Mouse (Mus musculus): ENCODE data around the gene Sox1.

Sox1 gene

DNA sequence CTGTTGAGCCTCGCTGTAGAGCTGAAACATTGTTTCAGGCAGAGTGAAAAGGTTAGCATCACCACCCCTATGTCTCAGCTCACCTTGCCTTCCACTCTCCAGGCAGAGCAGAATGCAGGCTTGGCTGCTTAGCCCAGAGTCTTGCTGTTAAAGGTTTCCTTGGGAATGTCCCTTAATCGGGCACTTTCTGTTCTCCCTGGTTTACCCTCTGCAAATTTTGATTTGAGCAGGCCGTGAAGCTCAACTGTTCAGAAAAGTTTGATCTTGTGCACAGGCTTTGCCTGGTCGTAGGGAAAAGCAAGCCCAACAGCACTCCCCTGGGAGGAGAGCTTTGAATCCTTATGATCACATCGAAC is 6.0 kb upstream of the Sox1 start:
- peak in 1 of 2 experiments; percentile 32 for DNase-seq (ENCODE audit: low spot score in 2 of 2)

DNA sequence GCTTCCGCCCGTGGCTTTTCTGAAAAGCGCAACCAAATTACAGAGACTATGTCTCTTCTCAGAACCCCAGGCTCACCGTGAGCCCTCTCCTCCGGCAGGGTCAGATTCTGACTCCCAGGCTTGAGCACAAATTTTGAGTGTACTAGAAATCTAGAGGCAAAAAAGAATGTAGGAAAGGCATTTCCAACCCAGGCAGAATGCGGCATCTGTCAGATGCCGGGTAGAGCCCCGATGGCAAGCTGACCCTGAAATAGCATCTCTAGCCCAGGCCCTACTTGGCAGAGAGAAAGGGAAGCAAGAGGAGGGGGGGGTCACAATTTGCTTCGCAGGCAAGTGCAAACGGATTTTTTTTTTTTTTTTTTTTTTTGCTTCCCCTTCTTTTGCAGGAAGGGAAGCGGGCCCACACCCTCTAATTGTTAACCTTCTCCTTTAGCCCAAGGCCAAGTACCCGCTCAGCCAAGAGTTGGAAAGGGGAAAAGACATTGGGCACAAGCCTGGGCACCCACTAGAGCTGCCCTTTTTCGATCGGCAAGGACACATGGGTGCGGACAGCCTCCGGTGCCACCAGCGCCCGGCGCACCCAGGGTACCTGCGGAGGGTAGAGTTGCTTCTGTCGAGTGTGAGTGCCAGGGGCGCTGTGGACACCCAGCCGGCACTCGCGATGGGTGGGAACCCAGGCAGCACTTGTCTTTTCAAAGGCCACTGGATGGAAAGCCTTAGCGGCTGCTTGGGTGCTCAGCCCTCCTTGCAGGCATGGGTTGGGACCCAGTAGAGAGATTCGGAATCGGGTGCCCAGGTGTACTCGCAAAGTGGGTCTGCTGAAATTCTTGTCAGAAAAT is 5.1 kb upstream of the Sox1 start:
- peak in 1 of 2 experiments; percentile 56 for DNase-seq (ENCODE audit: low spot score in 2 of 2)

DNA sequence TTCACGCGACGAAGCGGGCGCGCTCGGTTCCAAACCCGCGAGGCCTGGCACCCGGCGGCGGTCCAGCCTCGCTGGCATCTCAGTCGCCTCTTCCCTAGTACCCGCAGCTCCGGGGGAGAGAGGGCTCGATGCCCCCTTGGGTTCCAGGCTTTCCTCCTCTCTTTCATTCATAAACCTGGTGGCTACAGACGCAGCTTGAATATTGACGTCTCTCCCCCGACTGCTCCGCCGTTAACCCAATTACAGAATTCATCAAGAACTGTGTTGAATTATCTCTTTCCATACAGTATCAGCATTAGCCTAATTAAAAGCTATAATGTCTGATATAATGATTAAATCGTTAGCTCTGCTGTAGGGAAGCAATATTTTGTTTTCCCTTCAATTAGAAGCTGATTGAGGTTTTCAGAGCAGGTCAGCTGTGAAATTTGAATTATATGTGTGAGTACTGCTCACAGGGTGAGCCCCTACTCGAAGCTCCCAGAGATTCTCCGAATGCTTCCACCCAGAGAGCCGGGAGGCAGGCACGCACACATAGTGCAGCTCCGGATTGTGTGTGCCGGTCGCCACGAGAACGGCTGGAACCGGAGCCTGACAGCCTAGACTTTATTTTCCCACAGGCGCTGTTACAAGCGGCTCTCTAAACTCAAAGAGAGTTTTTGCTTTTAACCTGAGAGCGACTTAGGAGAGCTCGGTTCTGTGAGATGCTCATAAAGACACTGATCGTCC is 4.3 kb upstream of the Sox1 start:
- DNase-seq (ENCODE audit: low spot score in 2 of 2): peak in 1 of 2 experiments; percentile 56

DNA sequence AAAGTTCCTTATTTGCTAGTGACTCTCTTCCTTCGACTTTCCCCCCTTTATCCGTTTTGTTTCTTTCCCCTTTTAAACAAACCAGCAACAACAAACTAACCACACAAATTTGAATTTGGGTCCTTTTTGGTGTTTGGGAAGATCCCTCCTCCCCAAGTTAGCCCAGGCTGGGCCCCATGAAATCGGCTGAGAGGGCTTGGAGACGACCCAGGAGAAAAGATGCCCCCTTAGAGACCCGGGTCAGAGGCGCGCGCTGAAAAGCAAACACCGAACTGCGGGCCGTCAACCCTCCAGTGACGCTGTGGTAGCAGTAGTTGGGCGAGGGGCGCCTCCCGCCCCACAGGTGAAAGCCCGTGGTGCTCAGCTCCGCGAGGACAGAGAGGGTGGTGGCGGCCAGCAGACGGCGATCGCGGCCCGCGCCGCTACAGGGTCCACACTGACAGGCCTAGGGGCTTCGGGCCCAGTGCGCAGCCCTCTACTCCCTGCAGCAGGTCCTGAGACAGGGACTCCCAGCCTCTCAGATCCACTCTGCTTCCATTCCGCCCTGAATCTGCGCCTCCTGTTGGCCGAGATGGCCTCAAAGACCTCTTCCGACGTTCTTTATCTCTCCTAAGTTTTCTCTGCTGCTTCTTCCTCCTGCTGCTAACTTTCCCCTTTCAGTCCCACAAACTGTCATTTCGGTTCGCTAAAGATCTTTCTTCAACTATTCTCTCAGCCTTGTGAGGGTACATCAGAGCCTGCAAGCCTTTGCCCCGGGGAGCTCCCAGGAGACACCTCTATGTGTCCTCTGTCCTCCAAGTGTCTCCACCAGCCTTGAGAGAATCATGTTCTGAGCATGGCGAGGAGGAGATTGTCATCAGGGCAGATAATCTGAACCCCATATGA is 3.5 kb upstream of the Sox1 start:
- DNase-seq (ENCODE audit: low spot score in 2 of 2): peak in 1 of 2 experiments; percentile 50

DNA sequence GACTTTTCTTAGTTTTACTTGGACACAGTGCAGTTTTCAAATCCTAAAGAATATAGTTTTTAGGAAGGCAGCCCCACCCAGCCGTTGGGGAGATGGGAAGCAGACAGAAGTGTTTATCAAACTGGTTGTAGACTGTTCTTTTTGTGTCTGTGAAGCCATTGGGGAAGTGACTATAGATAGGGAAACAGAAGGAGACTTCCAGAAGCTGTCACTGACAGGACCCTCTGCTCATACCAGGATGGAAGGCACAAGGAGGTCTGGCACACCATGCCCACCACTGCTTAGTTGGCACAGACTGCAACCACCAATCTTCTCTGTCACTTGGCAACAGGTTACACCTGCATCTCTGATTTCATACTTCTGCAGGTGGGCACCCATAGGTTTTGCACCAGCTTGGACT is 2.3 kb upstream of the Sox1 start:
- DNase-seq (ENCODE audit: low spot score in 2 of 2): peak in 1 of 2 experiments; percentile 33

DNA sequence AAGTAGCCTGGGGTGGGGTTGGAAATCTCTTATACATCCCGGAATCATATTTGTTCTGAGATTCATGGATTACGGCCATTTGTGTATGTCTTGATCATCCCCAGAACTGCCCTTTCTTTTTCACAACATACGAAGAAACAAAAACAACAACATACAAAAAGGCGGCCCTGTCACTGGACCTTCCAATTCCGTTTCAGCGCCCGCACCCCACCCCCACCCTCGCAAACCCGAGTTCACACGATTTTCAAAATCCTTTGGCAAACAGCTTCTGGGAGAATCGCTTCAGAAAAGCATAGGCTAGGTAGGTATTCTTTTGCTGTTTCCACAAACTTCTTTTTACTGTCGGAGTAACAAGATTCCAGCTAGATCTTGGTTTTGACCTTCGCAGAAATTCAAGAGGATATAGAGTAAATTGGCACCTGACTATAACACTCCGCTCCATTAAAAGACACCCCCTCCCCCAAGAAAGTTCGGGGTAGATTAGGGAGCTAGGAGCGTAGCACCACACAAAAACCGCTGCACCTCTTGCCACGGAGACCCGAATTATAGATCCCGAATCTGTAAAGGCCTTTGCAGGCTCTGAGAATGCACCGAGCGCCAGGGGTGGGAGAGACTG is 602 bp upstream of the Sox1 start:
- peak in 1 of 2 experiments; percentile 42 for DNase-seq (ENCODE audit: low spot score in 2 of 2)

DNA sequence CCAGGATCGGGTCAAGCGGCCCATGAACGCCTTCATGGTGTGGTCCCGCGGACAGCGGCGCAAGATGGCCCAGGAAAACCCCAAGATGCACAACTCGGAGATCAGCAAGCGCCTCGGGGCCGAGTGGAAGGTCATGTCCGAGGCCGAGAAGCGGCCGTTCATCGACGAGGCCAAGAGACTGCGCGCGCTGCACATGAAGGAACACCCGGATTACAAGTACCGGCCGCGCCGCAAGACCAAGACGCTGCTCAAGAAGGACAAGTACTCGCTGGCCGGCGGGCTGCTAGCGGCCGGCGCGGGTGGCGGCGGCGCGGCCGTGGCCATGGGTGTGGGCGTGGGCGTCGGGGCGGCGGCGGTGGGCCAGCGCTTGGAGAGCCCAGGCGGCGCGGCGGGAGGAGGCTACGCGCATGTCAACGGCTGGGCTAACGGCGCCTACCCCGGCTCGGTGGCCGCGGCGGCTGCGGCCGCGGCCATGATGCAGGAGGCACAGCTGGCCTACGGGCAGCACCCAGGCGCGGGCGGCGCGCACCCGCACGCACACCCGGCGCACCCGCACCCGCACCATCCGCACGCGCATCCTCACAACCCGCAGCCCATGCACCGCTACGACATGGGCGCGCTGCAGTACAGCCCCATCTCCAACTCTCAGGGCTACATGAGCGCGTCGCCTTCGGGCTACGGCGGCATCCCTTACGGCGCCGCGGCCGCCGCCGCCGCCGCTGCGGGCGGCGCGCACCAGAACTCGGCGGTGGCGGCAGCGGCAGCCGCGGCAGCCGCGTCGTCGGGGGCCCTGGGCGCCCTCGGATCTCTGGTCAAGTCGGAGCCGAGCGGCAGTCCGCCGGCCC is 1.6 kb downstream of the Sox1 start:
- DNase-seq (ENCODE audit: low spot score in 2 of 2): peak in 1 of 2 experiments; percentile 59

DNA sequence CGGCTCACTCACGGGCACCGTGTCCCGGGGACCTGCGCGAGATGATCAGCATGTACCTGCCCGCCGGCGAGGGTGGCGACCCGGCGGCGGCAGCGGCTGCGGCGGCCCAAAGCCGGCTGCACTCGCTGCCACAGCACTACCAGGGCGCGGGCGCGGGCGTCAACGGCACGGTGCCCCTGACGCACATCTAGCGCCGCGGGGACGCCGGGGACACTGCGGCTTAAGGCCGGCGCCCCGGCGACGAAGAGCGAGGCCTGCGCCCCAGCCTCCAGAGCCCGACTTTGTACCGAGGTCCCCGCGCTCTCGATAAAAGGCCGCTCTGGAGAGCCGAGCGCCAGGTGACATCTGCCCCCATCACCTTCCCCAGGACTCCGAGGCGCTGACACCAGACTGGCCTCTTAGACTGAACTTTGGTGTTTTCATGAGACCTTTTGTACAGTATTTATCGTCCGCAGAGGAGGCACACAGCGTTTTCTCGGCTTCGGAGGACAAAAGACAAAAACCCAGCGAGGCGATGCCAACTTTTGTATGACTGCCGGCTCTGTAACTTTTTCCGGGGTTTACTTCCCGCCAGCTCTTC is 2.3 kb downstream of the Sox1 start:
- no peak for DNase-seq (ENCODE audit: low spot score in 2 of 2)

DNA sequence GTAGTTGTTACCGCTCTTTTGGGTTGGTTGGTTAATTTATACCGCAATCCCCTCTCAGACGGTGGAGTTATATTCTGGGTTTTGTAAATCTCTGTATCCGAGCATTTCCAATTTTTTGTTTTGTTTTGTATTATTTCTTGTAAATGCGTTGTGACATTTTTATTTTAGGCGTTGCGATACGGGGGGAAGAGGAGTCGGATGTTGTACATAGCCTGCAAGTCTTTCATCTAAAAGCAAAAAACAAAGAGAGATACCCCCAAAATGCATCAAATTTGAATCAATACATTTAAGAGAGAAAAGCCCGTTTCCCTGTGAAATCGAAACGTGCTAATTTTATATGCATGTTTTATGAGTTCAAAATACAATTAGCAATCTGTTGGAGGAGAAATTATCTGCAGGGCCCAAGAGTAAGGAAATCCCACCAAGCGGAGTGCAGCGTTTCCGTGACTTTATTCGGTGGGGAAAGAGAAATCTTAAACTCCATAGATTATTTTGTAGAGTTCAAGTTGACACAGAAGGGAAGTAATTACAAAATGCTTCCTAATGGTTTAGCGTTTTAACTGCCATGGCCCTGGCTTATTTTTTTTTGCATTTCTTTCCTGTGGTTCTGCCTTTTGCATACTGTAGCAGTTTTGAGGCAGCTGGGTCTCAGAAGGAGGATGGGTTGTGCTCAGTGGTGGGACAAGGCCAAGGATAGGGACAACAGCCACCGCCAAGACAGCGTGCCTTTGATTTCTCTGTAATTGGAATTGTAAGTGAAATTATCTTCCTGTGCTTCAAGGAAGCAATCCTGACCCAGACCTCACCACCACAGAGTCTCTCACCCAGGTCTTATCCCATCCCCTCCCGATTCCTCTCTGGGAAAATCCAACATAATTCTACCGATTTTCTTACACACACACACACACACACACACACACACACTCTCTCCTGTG is 3.2 kb downstream of the Sox1 start:
- DNase-seq (ENCODE audit: low spot score in 2 of 2): no peak

DNA sequence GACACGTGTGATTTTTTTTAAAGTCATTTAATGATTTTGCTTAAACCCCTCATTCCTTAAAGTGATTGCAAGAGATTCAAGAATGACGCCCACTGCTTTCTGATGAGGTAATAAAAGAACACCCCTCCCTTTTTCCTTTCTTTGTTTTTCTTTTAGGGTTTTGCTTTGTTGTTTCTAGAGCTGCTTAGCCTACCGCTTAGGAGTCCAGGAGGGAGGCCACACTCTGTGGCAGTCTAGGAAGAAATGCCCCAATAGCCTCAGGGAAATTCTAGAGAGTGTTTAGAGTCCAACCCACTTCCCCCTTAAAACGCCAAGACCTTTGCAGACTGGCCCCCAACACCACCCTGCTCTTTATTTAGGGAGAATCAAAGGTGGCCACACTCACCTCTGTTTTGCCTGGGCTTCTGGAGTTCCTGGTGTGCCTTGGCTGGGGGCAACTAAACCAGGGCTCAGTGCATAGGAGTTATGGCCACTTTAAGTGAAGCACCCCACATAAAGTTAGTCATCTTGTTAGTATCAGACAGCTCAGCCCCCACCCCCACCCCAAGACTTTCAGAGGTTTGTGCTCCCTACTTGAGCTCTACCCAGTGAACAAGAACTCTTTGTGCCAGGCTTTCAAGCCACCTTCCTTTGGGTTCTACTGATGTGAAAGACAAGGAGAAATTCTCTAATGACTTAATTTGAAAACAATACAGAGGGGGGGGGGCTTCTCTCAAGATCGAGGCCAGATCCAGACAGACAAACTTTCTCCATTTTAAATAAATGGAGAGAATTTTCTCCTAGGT is 4.5 kb downstream of the Sox1 start:
- no peak for DNase-seq (ENCODE audit: low spot score in 2 of 2)

DNA sequence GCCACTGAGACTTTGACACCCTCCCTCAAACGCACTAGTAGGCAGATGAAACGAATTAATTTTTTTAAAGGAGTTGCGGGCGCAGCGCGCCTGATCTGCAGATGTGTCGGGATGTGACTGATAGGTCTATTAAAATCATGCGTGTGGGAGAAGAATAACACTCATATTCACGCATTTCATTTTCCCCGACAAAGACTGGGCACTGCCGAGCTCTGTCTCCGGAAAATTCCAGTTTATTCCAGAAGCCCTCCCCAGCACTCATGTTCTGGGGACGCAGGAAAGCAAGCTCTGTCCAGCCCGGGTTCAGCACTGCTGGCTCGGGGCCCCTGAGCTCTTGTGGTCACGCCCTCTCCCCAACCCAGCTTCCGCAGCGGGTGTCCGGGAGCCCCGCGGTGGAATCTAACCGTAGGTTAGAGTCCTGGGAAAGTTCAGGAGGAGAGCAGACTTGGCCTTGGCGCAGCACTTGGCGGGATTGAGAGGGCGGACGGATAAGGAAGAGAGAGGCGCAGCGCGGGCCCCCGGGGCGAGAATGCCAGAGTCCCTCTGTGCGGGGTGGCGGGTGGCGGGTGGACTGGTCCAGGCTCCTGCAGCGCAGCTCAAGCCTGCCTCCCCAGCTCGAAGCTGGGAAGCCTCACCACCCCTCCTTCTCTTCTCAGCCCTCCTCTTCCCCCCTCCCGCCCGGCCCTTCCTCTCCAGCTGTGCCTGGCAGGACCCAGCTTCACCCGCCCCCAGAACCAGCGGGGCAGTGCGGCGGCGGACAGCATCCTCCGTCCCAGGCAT is 5.7 kb downstream of the Sox1 start:
- DNase-seq (ENCODE audit: low spot score in 2 of 2): no peak

DNA sequence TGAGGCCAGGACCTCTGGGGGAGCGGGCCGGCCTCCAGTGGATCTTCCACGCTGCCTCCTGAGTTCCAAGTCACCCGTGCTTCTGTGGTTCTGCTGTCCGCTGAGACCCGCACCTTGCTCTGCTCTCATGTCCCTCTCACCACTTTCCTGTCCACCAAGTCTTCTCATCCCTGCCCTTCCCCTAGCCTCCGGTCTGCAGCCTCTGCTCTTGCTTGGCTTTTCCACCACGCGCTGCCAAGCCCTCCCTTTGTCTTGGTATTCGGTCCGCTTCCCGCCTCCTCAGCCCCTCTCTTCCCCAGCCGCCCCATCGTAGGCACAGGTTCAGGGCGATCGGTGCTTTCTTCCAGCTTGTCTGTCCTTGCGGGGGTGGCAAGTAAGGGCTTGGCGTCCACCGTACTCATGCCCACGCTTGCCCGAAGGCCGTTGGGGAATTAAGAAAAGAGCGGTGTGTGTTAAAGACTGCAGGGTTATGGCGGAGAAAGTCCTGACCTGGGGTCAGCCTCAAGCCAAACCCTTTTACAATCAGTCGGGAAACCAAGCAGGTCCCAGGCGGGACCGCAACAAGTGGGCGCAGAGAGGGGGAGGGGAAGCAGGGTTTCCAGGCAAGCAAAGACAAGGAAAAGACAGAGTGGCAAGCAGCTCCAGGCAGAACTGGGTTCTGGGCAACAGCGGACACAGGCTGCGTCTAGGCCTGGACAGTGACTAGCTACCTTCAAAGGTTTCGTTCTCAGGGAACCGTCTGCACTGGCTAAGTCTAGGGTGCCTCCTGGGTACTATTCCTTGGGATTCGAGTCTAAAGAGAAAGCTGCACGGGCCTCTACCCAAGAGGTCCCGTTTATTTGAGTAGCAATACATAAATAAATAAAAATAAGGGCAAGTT is 6.5 kb downstream of the Sox1 start:
- DNase-seq (ENCODE audit: low spot score in 2 of 2): no peak

DNA sequence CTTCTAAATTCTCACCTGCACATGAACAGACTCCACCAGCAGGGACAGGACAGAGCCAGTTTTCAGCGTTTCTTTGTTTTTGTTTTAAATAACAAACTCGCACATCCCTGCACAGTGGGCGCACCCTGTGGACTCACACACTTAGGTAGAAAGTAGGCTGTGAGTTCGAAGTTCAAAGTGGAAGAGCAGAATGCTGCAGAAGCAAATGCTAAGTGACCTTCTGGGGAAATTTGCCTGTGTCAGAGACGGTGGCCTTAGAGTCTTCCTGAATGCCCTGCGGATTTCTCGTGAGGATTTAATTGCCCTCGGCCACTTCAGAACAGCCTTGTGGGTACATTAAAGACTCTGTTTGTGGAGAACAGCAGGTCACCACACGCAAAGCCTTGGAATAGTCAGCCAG is 7.6 kb downstream of the Sox1 start:
- DNase-seq (ENCODE audit: low spot score in 2 of 2): no peak

DNA sequence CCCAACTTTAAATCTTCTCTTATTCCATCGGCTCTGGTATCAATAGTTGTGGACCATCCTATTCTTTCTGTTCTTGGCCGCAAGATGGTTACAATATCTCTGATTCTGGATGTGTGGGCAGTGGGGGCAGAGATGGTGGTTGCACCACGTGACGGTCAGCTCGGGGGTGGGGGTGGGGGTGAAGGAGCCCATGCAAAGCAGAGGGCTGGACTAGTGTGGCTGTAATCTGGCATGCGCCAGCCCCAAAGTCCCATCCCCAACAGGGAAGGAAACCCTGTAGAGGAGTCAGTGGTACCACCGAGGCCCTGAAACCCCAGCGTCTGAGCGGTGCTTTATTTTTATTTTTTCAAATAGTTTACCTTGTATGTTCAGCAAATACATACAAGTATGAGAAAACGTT is 12.9 kb downstream of the Sox1 start:
- no peak for DNase-seq (ENCODE audit: low spot score in 2 of 2)

DNA sequence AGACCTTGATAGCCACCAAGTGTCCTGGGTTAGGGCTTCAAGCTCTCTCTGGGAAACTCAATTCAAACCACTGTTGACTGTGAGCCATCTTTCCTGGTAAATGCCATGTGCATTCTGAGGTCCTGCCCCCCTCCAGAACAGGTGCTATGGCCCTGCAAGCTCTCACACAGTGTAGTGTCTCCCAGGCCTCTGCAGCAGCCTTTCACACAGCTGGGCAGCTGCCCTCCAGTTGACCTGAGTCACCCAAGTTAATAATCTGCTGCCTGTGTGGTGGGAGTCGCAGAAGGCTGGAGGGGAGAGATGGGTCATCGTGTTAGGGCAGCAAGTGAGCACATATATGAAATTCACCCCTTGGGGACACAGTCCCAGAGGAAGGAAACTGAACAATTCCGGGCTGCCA is 14.9 kb downstream of the Sox1 start:
- DNase-seq (ENCODE audit: low spot score in 2 of 2): no peak

DNA sequence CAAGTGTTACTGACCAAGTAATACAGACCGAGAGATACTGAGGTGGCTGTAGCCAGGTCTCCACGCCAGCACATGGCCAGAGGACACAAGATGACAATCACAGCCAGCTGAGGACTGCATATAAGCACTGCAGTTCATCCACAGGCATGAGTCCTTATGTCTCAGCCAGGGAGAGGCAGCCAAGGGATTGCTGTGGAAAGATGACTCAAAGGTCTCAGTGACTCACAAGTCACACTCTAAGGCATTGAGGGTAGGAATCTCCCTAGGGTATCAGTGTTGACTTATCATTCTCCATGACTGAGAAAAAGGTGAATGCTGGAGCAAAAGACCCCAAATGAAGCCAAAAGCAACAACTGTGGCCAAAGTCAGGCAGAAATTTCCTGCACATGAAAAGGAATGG is 22.0 kb downstream of the Sox1 start:
- no peak for DNase-seq (ENCODE audit: low spot score in 2 of 2)

DNA sequence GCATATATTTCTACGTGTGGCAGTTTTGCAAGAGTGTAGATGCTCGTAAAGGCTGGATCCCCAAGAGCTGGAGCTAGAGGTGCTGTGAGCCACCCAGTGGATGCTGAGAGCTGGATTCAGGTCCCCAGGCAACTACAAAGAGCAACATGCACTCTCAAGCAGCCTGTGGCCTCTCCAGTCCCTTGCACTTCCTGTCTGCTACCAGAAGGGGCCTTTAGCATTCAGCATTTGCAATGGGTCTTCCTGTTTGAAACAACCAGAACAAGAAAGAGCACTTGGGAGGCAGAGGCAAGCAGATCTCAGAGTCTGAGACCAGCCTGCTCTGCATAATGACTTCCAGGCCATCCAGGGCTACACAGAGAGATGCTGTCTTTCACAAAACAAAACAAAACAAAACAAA is 25.4 kb downstream of the Sox1 start:
- no peak for DNase-seq (ENCODE audit: low spot score in 2 of 2)

Data from urinary bladder, postnatal 4 days (tissue).